Mouse (Mus musculus): Measurements from ENCODE around the gene Prkcq. TPM values are rescaled to one million over a fixed set of nuclear protein-coding genes. Genes with fewer than 3 reads are reported as not detected.

Gene Prkcq
- polyA plus RNA-seq, 1 experiment from 2014 or later, result 6.8 TPM

DNA sequence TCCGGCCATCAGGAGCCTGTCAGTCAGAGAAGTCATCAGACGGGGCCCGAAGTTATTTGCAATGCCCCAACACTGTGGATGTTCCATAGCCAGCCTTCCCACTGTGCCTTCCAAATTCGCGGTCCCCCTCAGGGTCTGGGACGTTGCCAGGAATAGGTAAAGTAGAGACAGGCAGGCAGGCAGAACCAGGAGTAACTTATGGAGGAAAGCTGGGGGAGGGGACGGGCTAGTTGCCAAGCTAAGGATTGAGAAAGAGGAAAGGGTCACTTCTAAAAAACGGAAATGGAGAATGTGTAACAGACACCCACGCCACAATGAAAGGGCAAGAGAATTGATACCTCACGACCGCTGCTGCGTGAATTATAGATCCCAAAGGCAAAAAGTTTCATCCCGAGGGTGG lies 121.2 kb downstream of the Prkcq start:
- 75% methylated on average over 13 of the region's 13 CpGs for WGBS
- no peaks in the 10 kb centered on the region for H3K4me1 ChIP-seq (ENCODE audit: control insufficient read depth, insufficient read depth, low read length)
- H3K9ac ChIP-seq (ENCODE audit: low read depth, low read length), result no peak overlapping the region
- no peak overlapping the region for H3K4me3 ChIP-seq (ENCODE audit: low read depth, low read length)
- no peaks in the 10 kb centered on the region for H3K36me3 ChIP-seq (ENCODE audit: control insufficient read depth, insufficient read depth, low read length)
- H3K27ac ChIP-seq (replicated peaks; ENCODE audit: low read depth, low read length), result no peak overlapping the region
- no peaks in the 10 kb centered on the region for H3K9me3 ChIP-seq (ENCODE audit: control insufficient read depth, low read length)
- DNase-seq (ENCODE audit: low spot score), result no peak
- no peaks in the 10 kb centered on the region; the same call in 1 of the 2 replicates for H3K27me3 ChIP-seq (replicated peaks; ENCODE audit: control insufficient read depth, insufficient read depth, low read length)
- no peak for ATAC-seq (ENCODE audit: low read depth)
- H3K4me2 ChIP-seq (ENCODE audit: low read depth, low read length), result no peak overlapping the region

DNA sequence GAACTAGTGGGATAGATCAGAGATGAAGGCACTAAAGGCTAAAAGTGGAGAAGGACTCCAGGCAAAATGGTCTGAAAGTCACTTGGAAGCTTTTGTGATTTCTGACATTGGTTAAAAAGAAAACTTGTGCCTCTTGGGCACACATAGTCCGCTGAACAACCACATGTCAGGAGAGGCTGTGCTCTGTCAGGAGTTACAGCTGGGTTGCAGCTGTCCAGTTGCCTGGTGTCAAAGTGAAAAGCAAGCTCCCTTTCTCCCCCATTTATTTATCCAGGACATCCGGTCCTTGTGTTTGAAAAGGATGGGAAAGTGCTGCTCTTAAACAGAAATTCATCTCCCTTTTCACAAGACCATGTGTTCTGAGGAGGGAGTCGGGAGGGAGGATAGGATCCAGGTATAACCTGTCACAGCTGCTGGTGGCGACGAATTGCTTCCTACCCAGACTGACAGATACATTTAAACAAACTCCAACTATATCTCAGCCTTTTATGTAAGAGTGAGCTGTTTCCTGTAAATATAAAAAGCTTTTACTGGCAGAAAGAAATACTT lies 122.8 kb downstream of the Prkcq start:
- DNase-seq (ENCODE audit: low spot score) (peak; percentile 18), ATAC-seq (ENCODE audit: low read depth) (no peak)
- no peaks in the 10 kb centered on the region for H3K27me3 ChIP-seq (replicated peaks; ENCODE audit: control insufficient read depth, insufficient read depth, low read length)
- no peaks in the 10 kb centered on the region for H3K4me1 ChIP-seq (ENCODE audit: control insufficient read depth, insufficient read depth, low read length)
- no peak overlapping the region for H3K4me3 ChIP-seq (ENCODE audit: low read depth, low read length)
- no peak overlapping the region for H3K4me2 ChIP-seq (ENCODE audit: low read depth, low read length)
- WGBS, result 52% methylated on average over 5 of the region's 5 CpGs
- no peak overlapping the region for H3K9ac ChIP-seq (ENCODE audit: low read depth, low read length)
- no peaks in the 10 kb centered on the region for H3K36me3 ChIP-seq (ENCODE audit: control insufficient read depth, insufficient read depth, low read length)
- H3K9me3 ChIP-seq (ENCODE audit: control insufficient read depth, low read length), result no peaks in the 10 kb centered on the region
- H3K27ac ChIP-seq (replicated peaks; ENCODE audit: low read depth, low read length), result no peak overlapping the region

DNA sequence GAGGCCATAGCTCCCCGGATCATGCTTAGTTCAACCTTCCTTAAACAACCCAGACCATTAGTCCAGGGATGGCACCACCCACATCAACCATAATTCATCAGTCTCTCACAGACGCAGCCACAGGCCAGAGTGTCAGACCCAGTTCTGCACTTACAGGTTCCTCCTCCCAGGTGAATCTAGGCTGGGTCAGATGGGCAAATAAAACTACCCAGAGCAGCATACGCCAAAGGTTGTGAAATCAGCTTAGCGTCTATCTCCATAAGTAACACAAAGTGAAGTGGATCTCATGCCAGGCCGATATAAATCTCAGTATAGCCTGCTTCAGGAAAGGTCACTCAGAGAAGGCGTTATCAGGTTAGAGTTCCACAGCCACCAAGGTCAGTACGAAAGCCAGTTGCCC lies 126.9 kb downstream of the Prkcq start:
- Histone ChIP-seq H3K4me1 (ENCODE audit: control insufficient read depth, insufficient read depth, low read length) (no peaks in the 10 kb centered on the region), H3K36me3 (ENCODE audit: control insufficient read depth, insufficient read depth, low read length) (no peaks in the 10 kb centered on the region), H3K9me3 (ENCODE audit: control insufficient read depth, low read length) (no peaks in the 10 kb centered on the region), H3K27me3 (replicated peaks; ENCODE audit: control insufficient read depth, insufficient read depth, low read length) (no peaks in the 10 kb centered on the region), H3K9ac (ENCODE audit: low read depth, low read length) (no peak overlapping the region), H3K27ac (replicated peaks; ENCODE audit: low read depth, low read length) (no peak overlapping the region), H3K4me2 (ENCODE audit: low read depth, low read length) (no peak overlapping the region), H3K4me3 (ENCODE audit: low read depth, low read length) (no peak overlapping the region)
- DNase-seq (ENCODE audit: low spot score), result no peak
- ATAC-seq (ENCODE audit: low read depth), result no peak
- WGBS, result 92% methylated on average over 7 of the region's 7 CpGs

DNA sequence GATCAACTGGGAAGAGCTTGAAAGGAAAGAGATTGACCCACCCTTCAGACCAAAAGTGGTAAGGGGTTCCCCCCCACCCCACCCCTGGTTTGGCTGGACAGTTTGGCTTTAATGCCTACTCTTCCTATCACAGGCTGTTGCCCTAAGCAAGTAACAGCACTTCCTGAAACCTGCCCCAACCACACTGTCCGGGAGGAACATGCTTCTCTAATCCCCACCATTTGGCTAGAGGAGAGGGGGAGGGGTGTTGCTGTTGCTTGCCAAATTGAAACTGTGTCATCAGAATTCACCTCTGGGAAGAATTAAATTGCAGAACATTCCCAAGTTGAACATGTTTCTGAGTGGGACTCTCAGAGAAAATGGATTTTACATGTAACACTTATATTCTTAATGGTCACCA lies 127.5 kb downstream of the Prkcq start:
- H3K9ac ChIP-seq (ENCODE audit: low read depth, low read length), result no peak overlapping the region
- H3K9me3 ChIP-seq (ENCODE audit: control insufficient read depth, low read length), result no peaks in the 10 kb centered on the region
- 20% methylated on average over 1 of the region's 1 CpGs for WGBS
- H3K4me3 ChIP-seq (ENCODE audit: low read depth, low read length), result no peak overlapping the region
- no peak overlapping the region for H3K4me2 ChIP-seq (ENCODE audit: low read depth, low read length)
- no peak overlapping the region for H3K27ac ChIP-seq (replicated peaks; ENCODE audit: low read depth, low read length)
- no peaks in the 10 kb centered on the region for H3K27me3 ChIP-seq (replicated peaks; ENCODE audit: control insufficient read depth, insufficient read depth, low read length)
- no peaks in the 10 kb centered on the region for H3K36me3 ChIP-seq (ENCODE audit: control insufficient read depth, insufficient read depth, low read length)
- H3K4me1 ChIP-seq (ENCODE audit: control insufficient read depth, insufficient read depth, low read length), result no peaks in the 10 kb centered on the region
- ATAC-seq (ENCODE audit: low read depth) (no peak), DNase-seq (ENCODE audit: low spot score) (no peak)

DNA sequence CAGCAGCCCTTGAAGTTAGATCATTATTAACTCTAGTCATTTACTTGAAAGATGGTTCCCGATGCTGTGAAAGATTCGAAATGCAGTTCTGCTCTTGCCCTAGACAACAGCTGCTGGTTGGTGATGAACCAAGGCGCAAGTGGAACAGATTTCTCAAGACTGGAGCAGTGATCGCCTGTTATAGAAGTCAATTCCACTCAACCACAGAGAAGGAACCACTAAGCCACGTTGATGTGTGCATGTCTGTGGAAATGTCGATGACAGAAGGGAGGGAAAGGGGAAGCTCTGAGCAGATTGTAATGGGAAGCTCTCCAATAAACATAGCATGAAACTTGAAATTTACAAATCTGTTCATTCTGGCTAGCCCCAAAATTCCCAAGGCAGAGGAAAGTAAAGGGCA lies 128.5 kb downstream of the Prkcq start:
- Histone ChIP-seq H3K4me1 (ENCODE audit: control insufficient read depth, insufficient read depth, low read length) (no peaks in the 10 kb centered on the region), H3K9me3 (ENCODE audit: control insufficient read depth, low read length) (no peaks in the 10 kb centered on the region), H3K4me3 (ENCODE audit: low read depth, low read length) (no peak overlapping the region), H3K36me3 (ENCODE audit: control insufficient read depth, insufficient read depth, low read length) (no peaks in the 10 kb centered on the region), H3K9ac (ENCODE audit: low read depth, low read length) (no peak overlapping the region), H3K27me3 (replicated peaks; ENCODE audit: control insufficient read depth, insufficient read depth, low read length) (no peaks in the 10 kb centered on the region), H3K4me2 (ENCODE audit: low read depth, low read length) (no peak overlapping the region), H3K27ac (replicated peaks; ENCODE audit: low read depth, low read length) (no peak overlapping the region)
- no peak for ATAC-seq (ENCODE audit: low read depth)
- 81% methylated on average over 6 of the region's 6 CpGs for WGBS
- no peak for DNase-seq (ENCODE audit: low spot score)

DNA sequence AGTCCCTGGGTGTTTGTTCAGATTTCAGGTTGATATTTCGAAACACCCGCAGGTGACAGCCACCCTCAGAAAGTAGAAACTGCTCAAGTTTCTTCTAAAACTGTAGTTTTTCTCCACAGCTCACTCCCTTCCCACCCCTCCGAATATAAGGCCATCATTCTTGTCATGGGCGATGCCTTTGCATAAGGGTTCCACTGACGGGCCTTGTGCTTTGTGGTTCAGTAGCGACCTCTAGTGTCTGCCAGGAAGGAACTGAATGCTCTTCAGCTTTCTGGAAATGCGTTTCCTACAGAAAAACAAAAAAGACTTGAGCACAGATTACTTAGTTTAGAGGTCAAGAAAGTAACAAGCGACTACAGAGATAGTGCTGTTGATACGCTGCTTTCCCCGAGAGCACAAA lies 148.3 kb downstream of the Prkcq start:
- DNase-seq (ENCODE audit: low spot score), result peak; percentile 85
- H3K27ac ChIP-seq (replicated peaks; ENCODE audit: low read depth, low read length), result no peak overlapping the region

DNA sequence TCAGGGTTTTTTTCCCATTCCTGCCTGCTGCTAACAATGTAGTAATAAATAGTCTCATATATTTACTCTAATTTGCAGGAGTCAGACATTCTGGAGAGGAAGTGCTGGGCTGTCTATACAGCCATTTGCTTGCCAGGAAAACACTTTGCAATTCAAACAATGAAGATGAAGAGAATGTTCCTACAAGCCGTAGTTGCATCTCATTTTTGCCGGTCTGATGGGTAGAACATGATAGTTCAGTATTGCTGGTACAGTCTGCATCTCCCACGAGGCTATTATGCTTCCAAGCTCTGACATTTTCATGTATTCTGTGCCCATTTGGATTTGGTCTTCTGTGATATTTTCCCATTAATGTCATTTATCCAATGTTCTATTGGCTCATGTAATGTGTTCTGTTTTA lies 150.5 kb downstream of the Prkcq start:
- no peak for ATAC-seq (ENCODE audit: low read depth)

More for the DNA sequence above, 148.3 kb downstream of the Prkcq start:
- Histone ChIP-seq H3K36me3 (ENCODE audit: control insufficient read depth, insufficient read depth, low read length) (no peaks in the 10 kb centered on the region), H3K4me3 (ENCODE audit: low read depth, low read length) (no peak overlapping the region), H3K4me1 (ENCODE audit: control insufficient read depth, insufficient read depth, low read length) (no peaks in the 10 kb centered on the region), H3K9me3 (ENCODE audit: control insufficient read depth, low read length) (no peaks in the 10 kb centered on the region), H3K9ac (ENCODE audit: low read depth, low read length) (no peak overlapping the region), H3K27me3 (replicated peaks; ENCODE audit: control insufficient read depth, insufficient read depth, low read length) (no peaks in the 10 kb centered on the region), H3K4me2 (ENCODE audit: low read depth, low read length) (no peak overlapping the region)
- 39% methylated on average over 10 of the region's 10 CpGs for WGBS
- ATAC-seq (ENCODE audit: low read depth), result no peak

DNA sequence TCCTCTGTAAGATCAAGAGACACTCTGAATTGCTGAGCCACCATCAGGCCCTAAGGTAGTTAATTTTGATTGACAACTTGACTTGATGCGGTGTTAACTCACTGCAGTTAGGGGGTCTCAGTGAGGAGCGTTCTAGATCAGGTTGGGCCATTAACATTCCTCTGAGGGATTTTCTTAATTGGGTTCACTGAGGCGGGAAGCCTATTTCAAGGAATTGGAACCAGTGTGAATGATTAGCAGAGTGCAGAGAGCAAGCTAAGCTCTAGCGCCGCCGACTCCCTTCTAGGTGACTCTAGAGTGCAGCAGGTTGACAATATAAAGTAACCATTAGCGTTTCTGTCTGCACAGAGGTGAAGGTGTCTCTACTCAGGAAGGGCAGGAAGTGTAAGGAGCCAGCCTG lies 155.4 kb downstream of the Prkcq start:
- 54% methylated on average over 7 of the region's 7 CpGs for WGBS
- Histone ChIP-seq H3K27me3 (replicated peaks; ENCODE audit: control insufficient read depth, insufficient read depth, low read length) (no peaks in the 10 kb centered on the region), H3K9ac (ENCODE audit: low read depth, low read length) (no peak overlapping the region), H3K36me3 (ENCODE audit: control insufficient read depth, insufficient read depth, low read length) (no peaks in the 10 kb centered on the region), H3K9me3 (ENCODE audit: control insufficient read depth, low read length) (no peaks in the 10 kb centered on the region), H3K4me2 (ENCODE audit: low read depth, low read length) (no peak overlapping the region), H3K4me3 (ENCODE audit: low read depth, low read length) (no peak overlapping the region), H3K4me1 (ENCODE audit: control insufficient read depth, insufficient read depth, low read length) (no peaks in the 10 kb centered on the region), H3K27ac (replicated peaks; ENCODE audit: low read depth, low read length) (no peak overlapping the region)
- DNase-seq (ENCODE audit: low spot score) (no peak), ATAC-seq (ENCODE audit: low read depth) (no peak)

More for the DNA sequence above, 150.5 kb downstream of the Prkcq start:
- no peak overlapping the region for H3K27ac ChIP-seq (replicated peaks; ENCODE audit: low read depth, low read length)
- 80% methylated on average over 3 of the region's 3 CpGs for WGBS
- no peaks in the 10 kb centered on the region for H3K36me3 ChIP-seq (ENCODE audit: control insufficient read depth, insufficient read depth, low read length)
- no peaks in the 10 kb centered on the region for H3K4me1 ChIP-seq (ENCODE audit: control insufficient read depth, insufficient read depth, low read length)
- no peak overlapping the region for H3K4me2 ChIP-seq (ENCODE audit: low read depth, low read length)
- H3K9me3 ChIP-seq (ENCODE audit: control insufficient read depth, low read length), result no peaks in the 10 kb centered on the region
- no peak for DNase-seq (ENCODE audit: low spot score)
- no peak overlapping the region for H3K4me3 ChIP-seq (ENCODE audit: low read depth, low read length)
- no peaks in the 10 kb centered on the region for H3K27me3 ChIP-seq (replicated peaks; ENCODE audit: control insufficient read depth, insufficient read depth, low read length)
- H3K9ac ChIP-seq (ENCODE audit: low read depth, low read length), result no peak overlapping the region

DNA sequence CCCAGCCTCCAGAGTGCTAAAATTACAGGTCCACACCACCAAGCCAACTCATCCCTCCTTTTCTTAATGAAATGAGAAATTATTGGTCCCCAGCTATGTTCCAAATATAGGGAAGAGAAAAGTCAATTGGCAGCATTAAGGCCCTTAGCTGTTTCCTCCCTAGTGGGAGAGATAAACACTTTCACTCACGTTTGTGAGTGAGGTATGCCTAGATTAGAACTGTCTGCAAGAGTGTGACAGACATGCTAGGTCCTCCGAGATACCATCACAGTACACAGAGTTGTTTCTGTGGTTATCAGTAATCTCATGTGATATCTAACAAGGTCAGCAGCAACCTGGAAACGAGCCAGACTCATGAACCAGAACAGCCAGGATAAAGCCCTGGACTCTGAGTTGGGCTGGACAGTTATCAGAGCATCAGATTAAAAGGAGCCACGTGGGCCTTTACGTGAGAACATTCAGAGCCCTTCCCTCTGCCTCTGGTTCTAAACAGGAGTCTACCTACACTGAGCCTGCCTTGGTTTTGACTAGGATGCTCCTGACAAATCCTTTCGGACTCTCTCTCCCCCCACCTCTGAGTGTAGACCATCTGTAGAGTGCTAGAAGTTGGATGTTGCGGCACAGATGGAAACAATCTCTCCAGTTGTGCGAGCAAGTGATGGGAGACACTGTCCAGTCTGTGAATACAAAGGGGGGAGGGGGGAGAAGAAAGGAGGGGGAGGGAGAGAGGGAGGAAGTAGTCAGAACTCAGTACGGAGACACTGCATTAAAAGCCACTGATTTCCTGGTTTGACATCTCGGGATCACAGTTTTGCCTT lies 157.7 kb downstream of the Prkcq start:
- H3K9ac ChIP-seq (ENCODE audit: low read depth, low read length), result no peak overlapping the region
- H3K27ac ChIP-seq (replicated peaks; ENCODE audit: low read depth, low read length), result no peak overlapping the region
- no peak overlapping the region for H3K4me3 ChIP-seq (ENCODE audit: low read depth, low read length)
- ATAC-seq (ENCODE audit: low read depth) (no peak), DNase-seq (ENCODE audit: low spot score) (peak; percentile 11)
- 32% methylated on average over 10 of the region's 10 CpGs for WGBS
- no peaks in the 10 kb centered on the region for H3K36me3 ChIP-seq (ENCODE audit: control insufficient read depth, insufficient read depth, low read length)
- H3K4me2 ChIP-seq (ENCODE audit: low read depth, low read length), result no peak overlapping the region
- no peaks in the 10 kb centered on the region for H3K27me3 ChIP-seq (replicated peaks; ENCODE audit: control insufficient read depth, insufficient read depth, low read length)
- H3K4me1 ChIP-seq (ENCODE audit: control insufficient read depth, insufficient read depth, low read length), result no peaks in the 10 kb centered on the region
- no peaks in the 10 kb centered on the region for H3K9me3 ChIP-seq (ENCODE audit: control insufficient read depth, low read length)

Data from embryonic facial prominence, embryonic 14.5 days (tissue).